Mouse (Mus musculus) right cerebral cortex, adult 18-20 months (tissue): Measurements from ENCODE around the gene Tmem198.

Experiments used
- DNase-seq: peaks from one replicate; pipeline ENCODE4 v3.0.0; 2022; ENCODE audit warnings: mixed read lengths

The Tmem198 gene

DNA sequence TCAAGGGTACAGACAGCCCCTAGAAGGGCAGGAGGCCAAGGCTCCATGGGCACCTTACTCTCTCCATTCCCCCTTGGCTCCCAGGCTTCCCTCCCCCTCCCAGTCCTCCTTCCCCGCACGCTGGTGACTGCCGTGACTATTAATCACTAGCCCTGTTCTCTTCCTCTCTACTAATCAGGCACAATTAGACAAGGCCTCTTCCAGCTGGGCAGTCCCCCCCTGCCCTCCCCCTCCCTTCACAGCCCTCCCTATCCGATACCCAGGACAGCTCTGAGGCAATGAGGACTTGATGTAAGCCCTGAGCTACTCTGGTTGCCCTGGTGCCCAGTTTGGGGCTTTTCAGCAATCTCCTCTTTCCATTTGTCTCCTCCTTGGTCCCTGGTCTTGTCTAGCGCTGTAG lies 23.4 kb upstream of the Tmem198 start:
- no peak for DNase-seq

DNA sequence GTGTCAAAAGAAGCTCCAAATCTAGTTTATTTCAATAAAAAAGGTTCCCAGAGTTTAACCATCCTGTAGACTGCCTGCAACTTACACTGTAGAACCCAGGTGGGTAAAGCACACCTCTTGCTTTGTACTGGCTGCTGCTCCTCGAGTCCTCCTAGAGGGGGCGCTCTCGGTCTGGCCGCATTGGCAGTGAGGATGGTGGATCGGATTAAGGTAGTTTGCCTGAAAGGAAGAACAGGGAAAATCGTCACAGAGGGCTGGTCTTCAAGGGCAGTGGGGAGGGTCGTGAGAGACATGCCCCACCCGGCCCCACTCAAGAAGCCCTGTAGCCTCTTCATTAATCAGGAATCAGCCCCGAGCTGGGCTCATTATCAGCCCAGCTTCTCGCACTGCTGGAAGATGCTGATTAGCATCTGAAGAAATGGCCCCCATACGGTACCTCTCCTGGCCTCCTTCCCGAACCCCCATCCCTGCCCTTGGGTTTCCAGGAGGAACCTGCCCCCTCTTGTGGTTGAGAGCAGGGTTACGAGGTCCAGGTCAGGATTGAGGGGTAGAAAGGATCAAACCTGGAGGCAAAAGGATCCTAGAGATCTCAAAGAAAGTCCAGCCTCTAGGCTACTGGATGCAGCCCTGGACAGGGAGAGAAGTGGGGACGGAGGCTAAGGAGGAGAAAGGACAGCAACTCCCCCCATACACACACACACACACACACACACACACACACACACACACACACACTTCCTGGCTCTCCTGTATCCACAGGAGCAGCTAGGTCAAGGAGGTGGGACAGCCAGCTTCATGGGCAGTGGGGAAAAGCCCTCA lies 22.4 kb upstream of the Tmem198 start:
- DNase-seq: no peak

DNA sequence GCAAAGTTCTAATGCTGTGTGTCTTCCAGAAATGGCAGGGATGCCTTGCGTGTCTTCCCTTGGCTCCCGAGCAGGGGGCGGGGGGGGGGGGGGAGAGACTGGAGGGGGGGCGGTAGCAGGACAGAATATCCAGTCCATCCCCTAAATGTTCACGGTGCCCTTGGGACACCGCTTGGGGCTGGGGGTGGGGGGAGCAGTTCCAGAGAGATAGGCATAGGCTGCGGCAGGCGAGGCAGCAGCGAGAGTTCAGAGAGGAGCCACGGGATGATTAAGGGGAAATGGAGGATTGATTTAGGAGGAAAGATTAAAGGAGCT lies 21.7 kb upstream of the Tmem198 start:
- DNase-seq: no peak

DNA sequence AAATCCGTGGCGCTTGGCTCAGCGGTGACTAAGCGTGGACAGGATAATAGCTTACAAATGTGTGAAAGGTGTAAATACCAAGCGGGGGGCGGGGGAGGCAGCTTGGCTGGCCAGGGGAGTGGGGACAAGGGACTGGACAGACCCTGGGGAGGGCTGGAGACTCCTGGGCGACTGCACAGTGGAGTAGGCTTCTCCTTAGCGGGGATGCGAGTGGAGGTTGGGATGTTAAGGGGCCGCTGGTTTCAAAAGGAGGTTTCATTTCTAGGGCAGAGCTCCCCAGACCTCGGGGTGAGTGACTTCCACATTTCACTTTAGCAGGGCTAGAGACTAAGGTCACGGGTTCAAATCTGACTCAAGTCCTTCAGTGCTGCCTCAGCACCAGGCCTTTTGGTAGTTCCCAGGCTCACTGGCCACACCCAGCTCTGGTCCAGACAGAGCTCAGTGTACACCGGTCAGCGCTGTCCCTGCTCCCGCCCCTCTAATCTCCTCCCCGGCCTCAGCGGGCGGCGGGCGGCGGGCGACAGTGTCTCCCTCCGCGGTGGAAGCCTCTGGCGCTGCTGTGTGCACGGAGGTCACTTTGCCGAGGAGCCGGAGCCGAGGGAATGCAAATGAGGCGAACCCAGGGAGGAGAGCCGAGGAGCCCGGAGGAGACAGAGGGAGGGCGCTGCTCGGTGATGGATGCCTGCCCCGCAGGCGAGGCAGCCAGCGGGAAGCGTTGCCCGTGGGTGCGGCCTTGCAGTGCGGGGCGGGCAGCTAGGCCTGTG lies 21.1 kb upstream of the Tmem198 start:
- DNase-seq: peak; percentile 74

DNA sequence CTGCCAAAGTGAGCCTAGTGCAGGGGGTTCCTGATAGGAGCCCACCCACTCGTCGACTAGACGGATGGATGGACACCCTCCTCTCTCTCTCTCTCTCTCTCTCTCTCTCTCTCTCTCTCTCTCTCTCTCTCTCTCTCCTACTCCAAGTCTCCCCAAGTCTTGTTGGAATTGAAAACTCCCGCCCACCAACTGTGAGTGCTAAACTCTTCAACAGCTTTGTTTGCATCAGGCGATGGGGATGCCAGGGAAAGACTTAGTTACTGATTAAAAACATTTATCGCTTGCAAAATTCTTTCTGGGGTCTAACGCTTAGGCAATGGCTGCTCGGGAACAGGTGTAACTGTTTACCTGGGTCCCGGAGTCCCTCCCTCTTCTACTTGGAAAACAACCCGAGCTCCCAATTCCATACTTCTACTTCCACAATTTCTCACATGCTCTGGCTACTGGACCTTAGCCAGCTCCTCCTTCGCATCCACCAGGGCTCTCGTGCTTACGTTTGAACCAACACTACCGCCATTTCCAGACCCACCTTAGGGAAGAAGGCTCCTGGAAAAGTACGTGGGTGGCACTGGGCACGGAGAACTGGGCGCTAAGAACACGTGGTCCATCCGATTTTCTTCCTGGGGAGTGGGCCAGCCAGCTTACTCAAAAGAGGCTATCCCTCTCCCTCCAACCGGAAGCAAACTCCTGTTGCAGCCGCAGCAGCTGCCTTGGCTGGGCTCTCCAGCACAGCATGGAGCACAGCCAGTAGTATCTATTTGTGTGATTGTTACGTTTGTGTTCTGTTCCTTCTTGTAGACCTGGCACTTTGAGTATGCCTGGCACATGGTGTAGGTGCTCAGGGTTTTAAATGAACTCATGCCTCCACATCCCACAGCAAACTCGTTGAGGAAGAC lies 20.3 kb upstream of the Tmem198 start:
- DNase-seq: peak; percentile 72

DNA sequence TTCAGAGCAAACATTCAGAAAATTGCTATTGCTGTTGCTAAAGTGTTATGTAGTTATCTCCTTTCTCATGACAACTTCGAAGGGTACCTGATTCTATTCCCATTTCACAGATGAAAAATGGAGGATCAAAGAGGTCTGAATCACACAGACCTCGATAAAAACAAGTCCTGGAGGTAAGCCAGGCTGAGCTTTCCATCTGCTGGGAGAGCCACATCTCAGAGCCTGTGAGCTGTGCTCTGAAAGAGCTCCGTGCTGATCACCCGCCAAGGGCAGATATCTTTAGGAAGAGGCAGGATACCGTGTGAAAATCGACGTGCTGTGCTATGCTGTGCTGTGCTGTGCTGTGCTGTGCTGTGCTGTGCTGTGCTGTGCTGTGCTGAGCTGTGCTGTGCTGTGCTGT lies 19.0 kb upstream of the Tmem198 start:
- no peak for DNase-seq

DNA sequence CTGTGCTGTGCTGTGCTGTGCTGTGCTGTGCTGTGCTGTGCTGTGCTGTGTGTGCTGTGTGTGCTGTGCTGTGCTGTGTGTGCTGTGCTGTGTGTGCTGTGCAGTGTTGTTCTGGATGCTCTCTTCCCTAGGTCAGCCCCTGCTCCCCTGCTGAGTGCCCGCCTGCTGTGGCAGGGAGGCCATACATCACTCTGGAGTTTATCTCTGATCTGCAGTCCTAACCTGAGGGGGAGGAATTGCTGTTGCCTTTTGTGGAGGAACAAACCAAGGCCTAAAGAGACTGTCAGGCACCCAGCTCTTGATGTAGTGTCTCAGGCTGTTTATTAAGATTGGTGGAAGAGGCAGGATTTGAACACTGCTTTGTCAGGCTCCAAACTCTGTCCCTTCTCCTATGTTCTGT lies 16.7 kb upstream of the Tmem198 start:
- no peak for DNase-seq

DNA sequence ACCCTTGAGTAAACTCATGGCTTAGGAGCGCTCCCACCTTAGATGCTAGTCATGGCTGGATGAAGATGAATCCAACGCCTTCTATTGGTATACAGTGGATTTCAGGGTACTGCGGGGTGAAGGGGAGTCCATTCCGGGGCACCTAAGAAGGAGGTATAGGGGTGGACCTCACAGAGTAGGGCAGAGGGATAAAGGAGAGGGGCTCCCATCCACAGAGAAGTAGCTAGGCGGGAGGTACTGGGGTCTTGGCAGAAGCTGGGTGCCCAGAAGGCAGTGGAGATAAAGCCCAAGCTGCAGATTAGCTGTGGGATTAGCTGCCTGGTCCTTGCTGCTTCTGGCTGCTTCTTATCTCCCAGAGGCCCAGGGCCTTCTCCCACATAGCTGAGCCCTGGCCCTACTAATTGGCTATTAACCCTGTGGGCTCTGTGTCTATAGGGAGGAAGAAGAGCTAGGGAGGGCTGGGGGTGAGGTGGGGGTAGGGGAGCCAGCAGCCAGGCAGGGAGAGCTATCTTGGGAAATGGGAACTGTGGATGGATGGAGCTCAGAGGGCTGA lies 15.6 kb upstream of the Tmem198 start:
- no peak for DNase-seq

DNA sequence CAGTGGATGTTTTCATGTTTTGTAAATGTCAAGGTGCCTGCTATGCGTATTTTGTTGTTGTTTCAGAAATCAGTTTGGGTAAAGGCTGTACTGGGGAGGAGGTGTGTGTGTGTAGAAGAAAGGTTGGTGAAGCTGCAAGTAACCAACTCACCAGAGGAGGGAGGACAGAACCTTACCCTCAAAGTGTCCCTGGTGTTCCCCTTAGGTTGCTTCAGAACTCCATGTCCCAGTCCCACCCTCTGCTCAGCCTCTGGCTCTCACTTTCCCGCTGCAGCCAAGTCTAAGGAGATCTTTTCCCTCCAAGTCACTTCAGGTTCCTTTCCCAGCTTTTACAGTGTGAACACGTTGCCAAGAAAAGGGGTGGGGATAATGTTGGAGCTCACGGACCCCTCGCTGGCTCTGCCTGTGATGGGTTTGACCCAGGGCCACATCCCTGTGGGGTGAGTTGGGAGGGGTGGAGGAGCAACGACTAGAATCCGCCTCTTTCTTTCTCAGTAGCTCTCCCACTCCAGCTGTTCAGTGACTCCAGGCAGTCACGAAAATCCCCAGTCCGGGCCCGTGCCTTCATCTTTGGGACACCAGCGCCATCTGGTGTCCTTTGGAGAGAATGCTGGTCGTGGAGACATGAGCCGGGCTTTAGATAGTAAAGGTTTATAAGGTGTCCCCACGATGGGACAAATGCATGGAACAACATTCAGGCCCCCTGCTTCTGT lies 12.0 kb upstream of the Tmem198 start:
- DNase-seq: peak; percentile 75

DNA sequence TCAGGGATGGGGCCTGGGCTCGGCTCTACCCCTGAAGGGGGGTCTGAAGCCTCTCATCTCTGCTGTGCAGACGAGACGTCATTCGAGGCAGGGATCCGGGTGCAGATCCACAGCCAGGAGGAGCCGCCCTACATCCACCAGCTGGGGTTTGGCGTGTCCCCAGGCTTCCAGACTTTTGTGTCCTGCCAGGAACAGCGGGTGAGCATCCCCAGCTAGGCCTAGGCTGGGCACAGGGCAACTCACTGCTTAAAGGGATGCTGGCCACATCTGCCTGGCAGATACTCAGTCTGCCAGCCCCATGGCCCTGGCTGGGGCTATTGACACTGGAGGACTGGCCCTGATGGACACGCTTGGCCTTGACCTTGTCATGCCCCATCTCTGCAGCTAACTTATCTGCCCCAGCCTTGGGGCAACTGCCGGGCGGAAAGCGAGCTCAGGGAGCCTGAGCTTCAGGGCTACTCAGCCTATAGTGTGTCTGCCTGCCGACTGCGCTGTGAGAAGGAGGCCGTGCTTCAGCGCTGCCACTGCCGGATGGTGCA lies 10.0 kb upstream of the Tmem198 start:
- no peak for DNase-seq

DNA sequence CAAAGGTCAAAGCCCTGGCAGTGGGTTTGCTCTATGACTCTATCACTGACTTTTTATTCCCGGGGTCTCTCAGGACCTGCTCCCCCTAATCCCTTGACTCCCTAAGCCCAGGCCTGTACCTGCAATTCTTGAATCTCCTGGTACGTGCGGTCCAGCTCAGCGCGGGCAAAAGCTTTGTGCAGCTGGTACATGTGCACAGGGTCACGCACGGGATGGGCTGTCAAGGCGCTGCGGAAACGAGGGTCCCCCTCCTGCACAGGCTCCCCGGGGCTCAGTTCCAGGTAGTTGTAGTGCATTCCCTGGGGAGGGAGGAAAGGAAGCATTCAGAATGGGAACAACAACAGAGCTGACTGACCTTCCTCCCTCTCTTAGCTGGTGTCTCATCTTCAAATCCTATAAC lies 2.9 kb upstream of the Tmem198 start:
- DNase-seq: no peak

DNA sequence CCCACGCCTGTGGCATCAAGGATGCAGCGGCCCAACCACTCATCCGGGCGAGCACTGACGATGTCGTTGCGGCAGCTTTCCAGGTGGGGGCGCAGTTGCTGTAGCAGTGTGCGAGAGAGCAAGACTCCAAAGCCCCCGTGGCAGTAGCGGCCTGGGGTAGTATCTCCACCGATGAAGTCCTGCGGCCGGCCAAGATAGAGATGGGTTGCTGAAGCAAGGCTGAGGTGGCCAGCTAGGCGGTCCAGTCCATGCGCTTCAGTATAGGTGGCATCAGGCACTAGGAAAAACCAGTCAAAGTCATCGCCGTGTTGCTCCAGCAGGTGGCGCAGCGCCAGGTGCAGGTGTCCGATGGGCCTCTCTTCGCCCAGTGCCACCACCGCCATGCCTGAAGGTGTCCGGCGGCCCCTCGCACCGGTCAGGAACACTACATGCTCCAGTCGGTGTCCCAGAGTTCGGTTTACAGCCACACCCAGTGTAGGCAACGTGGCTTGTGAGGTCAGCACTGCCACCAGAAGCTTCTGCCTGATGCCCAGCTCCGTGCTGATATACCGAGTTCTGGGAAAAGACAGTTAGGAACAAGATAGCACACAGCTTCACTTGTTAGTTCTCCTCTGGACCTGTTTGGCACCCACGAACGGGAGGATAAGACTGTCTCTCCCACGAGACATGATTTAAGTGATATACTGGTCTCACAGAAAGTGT lies 1.9 kb upstream of the Tmem198 start:
- peak; percentile 85 for DNase-seq

DNA sequence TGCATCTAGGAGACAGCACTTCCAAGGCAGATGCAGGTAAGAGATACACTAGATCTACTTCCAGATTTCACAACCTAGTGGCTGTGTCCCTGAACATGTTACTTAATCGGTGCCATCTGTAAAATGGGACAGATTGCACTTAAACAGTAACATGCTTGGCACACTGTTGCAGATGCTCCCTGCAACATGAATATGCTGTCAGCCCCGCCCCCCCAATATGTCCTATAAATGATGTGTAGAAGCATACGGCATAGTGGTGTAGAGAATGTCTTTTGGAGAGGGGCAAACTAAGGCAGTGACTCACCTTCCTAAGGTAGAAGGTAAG lies 1.4 kb upstream of the Tmem198 start:
- no peak for DNase-seq

DNA sequence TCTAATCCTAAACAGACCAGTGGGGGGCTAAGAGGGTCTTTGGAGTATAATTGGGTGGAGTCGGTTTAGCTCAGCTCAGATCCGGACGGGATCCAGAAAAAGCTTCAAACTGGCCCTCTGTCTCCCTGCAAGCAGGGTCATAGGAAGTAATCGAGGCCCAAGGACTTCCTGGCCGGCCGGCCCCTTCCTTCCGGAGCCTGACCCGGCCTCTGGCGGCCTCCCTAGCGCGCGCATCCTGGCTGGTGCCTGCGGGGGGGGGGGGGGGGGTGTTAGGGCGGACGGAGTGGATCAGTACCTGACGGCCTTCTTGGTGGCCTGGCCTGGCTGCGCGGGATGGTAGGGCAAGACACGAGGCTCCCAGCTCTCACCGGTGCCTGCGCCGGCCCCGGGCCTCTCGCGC lies 835 bp upstream of the Tmem198 start:
- DNase-seq: no peak

DNA sequence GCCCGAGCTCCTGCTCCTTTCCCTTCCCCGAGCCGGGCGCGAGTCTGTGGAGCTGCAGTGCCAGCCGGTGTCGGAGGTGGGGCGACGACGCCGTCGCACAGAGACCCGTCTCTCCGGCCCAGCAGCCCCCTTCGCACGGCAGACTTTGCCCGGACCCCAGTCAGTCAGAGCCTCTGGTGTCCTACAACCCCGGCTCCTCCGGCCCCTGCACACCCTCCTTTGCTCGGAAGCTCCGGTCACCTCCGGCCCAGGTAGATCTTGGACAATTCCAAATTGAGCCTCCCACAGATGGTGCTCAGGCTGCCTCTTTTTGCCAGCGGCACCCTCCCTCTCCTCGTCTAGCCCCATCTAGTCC lies 280 bp downstream of the Tmem198 start:
- DNase-seq: no peak

DNA sequence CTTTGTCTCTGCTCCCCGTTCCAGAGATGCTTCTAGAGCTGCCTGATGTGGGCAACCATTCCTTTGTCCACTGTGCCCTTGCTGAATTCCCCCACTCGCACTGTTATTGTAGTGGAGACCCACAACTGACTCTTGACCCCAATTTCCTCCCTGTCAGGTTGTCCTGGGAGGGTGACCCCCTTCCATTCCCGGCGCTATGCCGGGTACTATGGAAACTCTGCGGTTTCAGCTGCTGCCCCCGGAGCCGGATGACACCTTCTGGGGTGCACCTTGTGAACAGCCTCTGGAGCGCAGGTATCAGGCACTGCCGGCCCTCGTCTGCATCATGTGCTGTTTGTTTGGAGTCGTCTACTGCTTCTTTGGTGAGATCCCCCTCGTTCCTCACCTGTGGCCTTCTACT lies 704 bp downstream of the Tmem198 start:
- no peak for DNase-seq

DNA sequence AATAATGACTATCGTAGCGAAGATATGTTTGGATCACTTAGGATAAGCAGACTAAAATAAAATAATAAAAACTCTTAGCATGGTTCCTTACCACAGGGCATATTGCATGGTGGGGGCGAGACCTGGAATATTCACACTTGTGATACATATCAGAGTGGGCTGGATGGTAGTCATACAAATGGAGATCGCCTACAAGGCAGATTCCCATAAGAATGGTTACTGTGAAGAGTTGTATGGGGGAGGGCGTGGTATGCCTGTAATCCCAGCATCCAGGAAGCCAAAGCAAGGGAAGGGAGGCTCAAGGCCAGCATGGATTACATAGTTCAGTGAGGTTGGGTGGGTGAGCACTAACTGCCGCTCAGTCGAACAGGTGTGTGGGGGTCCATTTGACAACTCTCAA lies 1.4 kb downstream of the Tmem198 start:
- no peak for DNase-seq

DNA sequence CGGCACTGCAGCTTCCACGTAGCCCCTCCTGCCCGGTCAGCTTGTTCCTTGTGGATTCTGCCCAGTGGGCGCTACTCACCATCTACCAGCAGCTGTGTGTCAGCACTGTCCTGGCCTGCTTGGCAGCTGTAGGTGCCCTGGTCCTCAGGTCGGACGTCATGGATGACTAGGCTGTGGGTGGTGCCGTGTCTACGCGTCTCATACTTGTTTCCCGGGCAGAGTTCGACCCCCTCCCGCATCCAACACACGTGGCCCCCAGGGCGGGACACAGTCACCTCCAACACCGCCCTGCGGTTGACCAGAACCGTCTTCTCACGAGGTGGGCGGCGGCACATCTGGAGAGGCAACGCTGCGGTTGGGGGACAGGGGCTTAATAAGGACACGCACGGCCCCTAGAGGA lies 7.2 kb downstream of the Tmem198 start:
- DNase-seq: no peak

DNA sequence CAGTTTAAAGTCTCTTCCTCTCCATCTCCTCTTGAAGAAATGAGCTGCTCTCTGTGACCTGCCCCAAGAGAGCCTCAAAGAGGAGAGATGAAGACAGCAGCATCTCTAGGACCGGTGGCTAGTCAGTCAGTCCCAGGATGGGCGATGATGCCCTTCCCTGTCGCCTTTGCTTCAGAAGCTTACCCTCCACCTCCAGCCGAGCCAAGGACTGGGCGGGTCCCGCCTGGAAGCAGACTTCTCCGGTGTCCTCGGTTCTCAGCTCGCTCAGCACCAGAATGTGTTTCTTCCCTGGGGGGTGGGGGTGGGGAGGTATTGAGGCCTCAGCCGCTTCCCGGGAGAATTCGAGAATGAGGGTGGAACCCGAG lies 7.7 kb downstream of the Tmem198 start:
- no peak for DNase-seq

DNA sequence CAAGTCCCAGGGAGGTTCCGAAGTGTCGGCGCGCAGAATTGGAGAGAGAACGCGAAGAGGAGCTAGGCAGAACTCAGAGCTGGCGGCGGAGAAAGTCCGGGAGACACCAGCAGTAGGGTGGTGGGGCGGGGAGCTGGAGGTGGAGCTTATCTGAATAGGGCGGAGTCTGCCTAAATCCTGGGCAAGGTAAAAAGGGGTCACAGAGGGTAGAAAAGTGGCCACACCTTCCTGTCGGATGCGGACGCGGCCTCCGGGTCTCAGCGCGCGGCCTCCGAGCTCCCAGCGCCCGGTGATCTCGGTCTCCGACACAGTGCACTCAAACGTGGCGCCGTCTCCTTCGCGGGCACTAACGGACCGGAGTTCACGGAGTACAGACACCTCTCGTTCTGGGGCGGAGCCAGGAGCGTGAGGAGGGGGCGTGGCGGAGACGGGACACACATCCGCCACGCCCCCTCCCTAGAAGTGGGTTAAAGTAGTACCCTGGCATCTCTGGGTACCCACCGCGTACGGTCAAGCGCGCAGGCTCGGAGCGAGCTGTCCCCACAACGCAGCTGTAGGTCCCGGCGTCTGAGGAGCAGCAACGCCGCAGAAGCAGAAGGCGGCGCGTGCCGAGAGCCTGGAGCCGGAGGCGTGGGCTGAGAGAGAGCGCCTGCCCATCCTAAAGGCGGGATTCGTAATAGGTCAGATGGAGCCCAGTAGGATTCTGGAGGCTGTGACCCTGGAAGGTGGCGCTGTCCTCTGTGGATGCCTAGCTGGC lies 8.3 kb downstream of the Tmem198 start:
- DNase-seq: peak; percentile 73
